Mouse (Mus musculus) urinary bladder, postnatal 14 days (tissue): ENCODE results near the gene Accsl.

ENCODE experiments used
- DNase-seq: peaks from one replicate; pipeline ENCODE4 v3.0.0; 2021; ENCODE audit warnings: low spot score

The Accsl gene

GRCm38 (mm10) chr2:93869107-93869600, at the start of gene Accsl:
Gene Accsl (minus strand): TSS chr2:93869157.
- no peak for DNase-seq

DNA sequence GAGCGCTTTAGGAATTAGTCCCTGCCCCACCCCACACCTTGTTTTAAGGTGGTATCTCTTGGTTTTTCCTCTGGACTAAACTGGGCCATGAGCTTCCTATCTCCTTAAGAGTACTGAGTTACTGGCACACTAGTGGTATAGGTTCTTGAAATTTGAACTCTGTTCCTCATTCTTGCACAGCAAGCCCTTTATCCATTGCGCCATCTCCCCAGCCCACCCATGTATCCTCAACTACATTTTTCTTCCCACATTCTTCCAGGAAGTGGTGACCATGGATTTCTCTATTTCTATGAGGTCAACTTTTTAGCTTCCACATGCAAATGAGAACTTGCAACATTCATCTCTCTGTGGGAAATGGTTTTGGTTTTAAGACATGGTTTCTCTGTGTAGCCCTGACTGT, 44.6 kb upstream of the Accsl start:
- no peak for DNase-seq

GRCm38 (mm10) chr2:93911942-93912341, 43.0 kb upstream of the Accsl start:
- peak; percentile 29 for DNase-seq

DNA sequence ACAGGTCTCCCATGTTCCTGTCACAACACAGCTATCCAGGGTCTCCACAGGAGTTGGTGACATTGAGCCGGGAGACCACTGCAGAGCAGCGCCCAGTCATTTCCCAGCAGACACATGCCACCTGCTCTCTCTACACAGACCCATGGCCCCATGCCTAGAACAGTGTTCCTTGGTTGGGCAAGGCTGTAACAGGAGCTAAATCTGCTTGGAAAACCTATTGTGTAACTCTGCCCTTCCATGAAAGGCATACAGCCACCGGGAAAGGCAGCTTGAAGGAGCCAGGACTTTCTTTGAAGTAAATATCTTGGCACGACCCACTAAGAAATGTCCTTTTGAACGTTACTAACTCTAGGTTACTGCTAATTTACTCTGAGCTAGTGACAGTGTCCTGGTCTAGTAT, 40.8 kb upstream of the Accsl start:
- no peak for DNase-seq

DNA sequence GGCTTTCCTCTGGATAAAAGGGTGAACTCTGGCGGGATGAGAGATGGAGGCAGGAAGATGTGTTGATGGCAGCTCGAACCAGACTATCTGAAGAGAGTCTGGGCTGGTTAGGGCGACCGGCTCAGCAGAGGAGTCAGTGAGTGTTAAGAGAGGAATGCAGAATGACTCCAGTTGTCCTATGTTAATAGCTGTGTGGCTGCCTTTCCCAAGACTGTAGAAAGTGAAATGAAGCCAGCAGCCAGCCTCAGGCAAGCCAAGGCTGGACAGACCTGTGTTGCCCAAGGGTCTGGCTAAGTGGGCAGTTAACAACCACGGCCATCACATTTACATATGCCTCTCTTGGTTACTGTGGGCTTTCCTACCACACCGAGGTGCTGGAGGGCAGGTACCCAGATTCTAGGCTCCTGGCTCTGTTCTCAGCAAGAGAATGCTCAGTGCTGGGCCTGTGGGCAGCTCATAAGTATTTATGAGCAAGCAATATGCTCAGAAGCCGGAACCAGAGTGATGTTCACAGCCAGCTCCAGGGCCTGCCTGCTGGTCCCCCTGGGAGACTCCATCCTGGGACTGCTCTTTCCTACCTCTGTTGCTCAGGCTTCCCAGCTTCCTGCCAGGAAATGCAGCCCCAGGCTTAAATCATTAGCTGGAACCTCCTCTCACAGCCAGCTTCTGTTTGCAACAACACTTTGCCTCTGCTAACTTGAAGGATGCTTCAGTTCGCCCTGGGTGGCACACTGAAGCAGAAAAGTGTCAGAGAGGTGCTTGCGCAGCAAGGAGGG, 38.8 kb upstream of the Accsl start:
- no peak for DNase-seq

DNA sequence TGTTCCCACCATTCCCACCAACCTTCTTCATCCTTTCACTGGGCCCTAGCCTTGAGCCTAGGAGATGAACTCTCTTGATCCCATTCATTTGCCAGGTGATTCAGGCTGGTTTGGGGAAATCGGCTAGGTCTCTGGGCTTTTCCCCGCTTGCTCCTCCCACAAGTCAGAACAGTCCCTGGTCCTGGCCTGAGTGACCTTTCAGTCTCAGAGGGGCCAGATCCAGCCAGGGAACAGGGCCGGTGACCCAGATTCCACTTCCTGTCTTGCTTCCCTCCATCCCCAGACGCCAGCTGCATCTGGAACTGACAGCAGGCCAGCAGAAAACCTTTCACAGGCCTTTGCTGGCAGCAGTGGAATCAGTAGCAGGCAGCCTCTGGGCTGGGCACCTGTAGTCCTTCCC, 37.4 kb upstream of the Accsl start:
- DNase-seq = no peak

DNA sequence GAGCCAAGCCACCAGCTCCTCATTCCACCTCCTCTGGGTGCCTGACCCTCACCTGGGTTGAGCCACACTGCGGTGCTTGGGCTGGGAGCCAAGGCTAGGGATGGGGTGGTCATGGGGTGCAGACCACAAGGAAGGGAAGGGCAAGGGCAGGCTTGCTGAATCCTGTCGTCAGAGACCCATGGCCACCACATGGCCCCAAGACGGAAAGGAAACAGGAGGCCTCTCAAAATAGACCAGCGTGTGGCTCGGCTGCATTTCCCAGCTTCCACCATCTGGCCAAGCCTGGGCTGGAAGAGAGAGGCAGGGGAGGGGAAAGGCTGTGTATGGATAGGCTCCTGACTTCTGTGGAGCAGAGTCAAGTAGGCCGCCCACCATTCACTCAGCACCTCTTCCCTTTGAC, 34.5 kb upstream of the Accsl start:
- no peak for DNase-seq

DNA sequence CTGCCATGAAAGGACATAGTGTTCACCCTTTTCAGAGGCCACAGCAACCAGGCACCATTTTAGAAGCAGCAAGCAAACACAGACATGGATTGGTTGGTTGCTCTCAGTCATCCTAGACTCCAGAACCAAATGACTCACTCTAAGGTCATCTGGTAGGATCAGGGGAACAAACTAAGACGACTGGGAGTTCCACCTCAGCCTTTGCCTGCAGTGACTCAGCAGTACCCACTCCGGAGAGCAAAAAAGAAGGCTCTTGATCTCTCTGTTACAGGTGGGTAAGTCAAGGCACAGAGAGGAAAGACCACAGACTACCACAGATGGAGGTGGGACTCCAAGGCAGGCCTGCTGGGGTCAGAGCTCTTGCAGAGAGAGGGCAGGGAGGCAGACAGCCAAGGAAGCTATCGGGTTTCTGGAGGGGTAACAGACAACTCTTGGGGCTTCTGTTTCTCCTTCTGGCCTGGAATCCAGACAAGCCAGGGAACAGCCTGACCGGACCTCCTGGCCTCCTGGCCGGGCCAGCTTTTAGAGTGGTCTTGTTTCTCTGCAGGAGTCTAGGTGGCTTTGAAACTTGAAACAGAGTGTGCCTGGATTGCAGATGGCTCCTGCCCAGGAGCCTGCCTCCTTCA, 33.8 kb upstream of the Accsl start:
- no peak for DNase-seq

- DNase-seq = no peak
Observed at GRCm38 (mm10) chr2:93899397-93900380, 30.7 kb upstream of the Accsl start.

GRCm38 (mm10) chr2:93891611-93892280, 22.8 kb upstream of the Accsl start:
- DNase-seq = no peak

GRCm38 (mm10) chr2:93890143-93890542, 21.2 kb upstream of the Accsl start:
- DNase-seq = no peak

DNA sequence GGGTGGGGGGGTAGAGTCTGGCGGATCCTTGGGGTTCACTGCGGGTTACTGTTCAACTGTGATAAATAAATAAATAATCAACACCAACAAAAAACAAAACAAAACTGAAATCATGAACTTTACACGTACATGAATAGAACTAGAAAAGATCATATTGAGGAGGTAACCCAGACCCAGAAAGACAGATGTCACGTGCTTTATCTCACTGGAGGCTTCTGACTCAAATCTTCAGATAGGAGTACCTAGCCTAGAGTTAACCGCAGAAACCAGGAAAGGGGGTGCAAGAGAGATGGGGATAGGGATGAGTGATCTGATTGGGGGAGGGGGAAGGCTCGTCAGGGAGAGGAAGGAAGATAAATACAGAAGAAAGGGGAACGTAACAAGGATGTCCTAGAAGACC, 20.1 kb upstream of the Accsl start:
- no peak for DNase-seq

DNA sequence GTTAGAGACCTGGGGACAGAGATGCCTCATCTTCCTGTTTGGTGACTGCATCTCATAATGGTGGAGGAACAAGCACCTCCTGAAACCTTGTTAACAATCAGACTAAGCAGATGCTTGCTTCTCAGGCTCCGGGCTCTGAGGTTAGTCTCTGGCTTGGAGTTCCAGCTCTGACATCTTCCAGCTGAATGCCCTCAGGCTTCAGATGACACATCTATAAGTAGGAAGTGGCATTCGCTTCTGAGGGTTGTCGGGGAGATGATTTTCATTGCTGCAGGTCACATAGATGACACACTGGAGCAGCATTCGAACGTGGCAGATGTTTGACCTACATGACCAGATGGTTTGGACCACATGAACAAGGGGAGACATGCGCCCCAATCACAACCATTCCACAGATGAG, 19.4 kb upstream of the Accsl start:
- no peak for DNase-seq

- no peak for DNase-seq
Observed at GRCm38 (mm10) chr2:93887273-93887672, 18.3 kb upstream of the Accsl start.

DNA sequence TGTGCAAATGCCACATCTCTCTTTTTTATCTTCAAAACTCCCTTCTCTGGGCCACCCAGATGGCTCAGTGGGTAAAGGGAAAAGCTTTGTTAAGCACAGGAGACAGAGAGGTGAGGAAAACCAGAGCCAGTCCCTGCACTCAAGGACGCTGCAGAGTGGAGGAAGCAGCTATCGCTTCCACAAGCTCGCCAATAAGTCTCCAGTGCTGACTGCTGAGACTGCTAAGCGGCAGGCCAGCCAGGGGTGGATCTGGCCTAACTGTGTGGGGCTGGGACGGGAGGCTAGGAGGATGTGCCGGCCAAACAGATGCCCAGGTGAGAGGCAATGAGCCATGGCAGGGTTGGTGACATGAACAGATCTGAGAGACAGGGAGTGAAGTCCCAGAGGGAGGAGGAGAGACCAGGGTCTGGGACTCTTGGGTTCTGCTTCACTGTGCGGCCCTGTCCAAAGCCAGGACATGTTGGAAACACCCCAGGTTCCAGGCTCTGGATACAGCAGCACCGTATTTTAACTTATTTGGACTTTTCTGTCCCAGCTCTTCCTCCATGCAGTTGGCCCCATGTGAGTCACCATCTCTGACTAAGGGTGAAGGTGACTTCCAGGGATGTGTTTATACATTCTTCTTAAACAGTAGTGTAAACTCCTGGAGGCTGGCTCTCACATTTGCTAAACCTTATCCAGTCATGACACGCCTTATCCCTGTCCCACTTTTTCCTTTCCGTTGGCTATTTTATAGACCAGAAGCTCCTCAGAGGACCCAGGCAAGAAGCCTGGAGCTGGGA, 17.2 kb upstream of the Accsl start:
- DNase-seq = no peak

GRCm38 (mm10) chr2:93883066-93883465, 14.1 kb upstream of the Accsl start:
- no peak for DNase-seq

DNA sequence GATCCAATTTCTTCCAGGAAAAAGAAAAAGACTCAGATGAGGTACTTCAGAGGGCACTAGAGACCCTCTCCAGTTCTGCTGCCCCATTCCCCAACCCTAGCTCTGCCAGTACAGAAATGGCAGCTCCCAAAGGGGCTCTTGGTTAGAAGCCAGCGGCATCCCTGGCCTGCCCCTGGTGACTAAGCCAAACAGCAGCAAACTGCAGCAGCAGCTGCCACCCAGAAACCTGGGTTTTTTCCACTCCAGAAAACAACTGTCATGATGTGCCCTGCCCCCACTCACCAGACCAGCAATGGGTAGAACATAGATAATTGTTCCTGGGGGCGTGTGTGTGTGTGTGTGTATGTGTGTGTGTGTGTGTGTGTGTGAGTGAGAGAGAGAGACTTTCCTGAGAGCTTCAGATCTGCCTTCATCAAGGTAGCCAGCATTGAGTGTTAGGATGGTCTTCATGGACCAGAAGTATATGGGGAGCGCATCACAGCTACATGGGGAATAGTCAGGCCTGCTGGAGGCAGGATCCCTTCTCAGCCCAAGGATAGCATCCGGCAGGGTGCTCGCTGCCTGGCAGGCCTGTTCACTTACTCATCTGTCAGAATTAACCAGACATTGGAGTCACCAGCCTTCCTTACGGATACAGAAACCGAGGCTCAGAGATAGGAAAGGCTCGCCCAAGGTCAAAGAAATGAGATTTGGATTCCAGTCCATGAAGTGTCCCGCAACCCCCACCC, 12.8 kb upstream of the Accsl start:
- DNase-seq = no peak

DNA sequence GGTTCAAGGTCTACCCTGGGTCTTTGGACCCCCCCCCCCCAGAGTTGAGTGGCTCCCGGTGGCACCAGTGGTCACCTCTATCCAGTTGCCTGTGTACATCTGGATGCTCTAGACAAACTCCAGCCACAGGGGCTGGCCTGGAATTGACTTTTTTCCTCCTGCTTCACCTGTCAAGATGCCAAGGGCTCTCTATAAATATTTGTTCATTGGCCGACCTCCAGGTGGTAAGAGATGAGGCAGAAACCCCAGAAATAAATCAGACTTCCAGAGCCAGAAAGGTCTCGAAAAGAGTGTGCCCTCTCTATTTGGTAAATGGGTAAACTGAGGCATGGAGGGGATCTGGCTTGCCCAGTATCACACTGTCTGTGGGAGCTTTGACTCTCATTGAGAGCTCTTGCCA, 12.0 kb upstream of the Accsl start:
- no peak for DNase-seq

DNA sequence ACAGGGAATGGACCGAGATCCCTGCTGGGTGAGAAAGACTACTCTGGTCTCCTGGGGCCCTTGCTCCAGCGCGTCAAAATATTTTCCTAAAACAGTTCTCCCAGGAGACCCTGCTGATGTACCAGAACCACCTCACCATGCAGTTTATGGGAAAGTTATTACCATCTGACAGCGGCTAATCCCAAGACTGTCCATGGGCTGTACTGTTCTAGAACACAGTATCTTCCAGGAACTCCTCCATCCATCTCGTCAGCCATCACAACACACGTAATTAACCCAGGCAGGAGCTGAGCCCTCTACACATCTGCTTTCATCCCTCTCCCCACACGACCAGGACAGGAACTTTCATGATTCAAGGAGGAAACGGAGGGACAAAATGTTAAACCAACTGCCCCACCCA, 11.5 kb upstream of the Accsl start:
- no peak for DNase-seq

DNA sequence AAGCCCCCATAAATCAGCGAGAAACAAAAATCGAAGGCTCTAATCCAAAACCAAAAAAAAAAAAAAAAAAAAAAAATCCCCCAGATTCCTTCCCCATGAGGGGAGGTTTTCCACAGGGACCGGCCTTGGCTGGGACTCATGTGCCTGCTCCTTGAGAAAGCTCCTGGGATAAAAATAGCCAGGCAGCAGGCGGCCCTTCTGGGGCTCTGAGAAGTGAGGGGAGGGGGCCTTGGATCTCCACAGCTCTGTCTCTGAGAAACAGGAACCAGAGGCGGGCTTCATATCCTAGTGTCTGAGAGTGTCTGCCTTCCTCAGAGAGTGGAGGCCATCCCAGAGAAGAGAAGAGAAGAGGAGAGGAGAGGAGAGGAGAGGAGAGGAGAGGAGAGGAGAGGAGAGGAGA, 8.0 kb upstream of the Accsl start:
- DNase-seq = no peak
